Mouse (Mus musculus) erythroblast, embryonic 14.5 days (primary cell): Measurements from ENCODE around the gene Acot11. TPM values are rescaled to one million over a fixed set of nuclear protein-coding genes. Genes with fewer than 3 reads are reported as not detected.

Experiments used
- H3K27me3 ChIP-seq: 2 replicates; pipeline ENCODE4 v1.6.1; 2012; ENCODE audit warnings: inconsistent platforms; ENCODE audit not compliant: control insufficient read depth
- H3K36me3 ChIP-seq: 2 replicates; pipeline ENCODE4 v1.6.1; 2012; ENCODE audit warnings: mild to moderate bottlenecking, inconsistent platforms; ENCODE audit not compliant: control insufficient read depth
- H3K4me1 ChIP-seq: 2 replicates; pipeline ENCODE4 v1.6.1; 2012; ENCODE audit warnings: inconsistent platforms; ENCODE audit not compliant: control insufficient read depth
- H3K4me3 ChIP-seq: replicated peaks from 2 replicates; pipeline ENCODE3; 2012; ENCODE audit warnings: moderate library complexity, mild to moderate bottlenecking, inconsistent platforms
- H3K9me3 ChIP-seq: 2 replicates; pipeline ENCODE4 v1.6.1; 2012; ENCODE audit warnings: low read length, inconsistent platforms, mixed read lengths; ENCODE audit not compliant: control insufficient read depth
- GATA1 ChIP-seq: IDR thresholded peaks from 2 replicates; pipeline ENCODE4 v1.6.1; 2012; ENCODE audit warnings: low read length, inconsistent platforms, mixed read lengths
- TAL1 ChIP-seq: IDR thresholded peaks from 3 replicates; pipeline ENCODE4 v1.6.1; 2012; ENCODE audit warnings: low read length, inconsistent platforms, mixed read lengths
- polyA plus RNA-seq: library from polyadenylated mRNA; stranded (reverse); fragments of >175 nt; gene quantifications from 2 replicates; pipeline ENCODE4 v1.2.3, GENCODE M21; 2012

Gene Acot11
- polyA plus RNA-seq, result 1.3 and 1.8 TPM in 2 replicates

GRCm38 (mm10) chr4:106804910-106805274, at the start of gene Acot11:
Acot11 (minus strand) TSS chr4:106804998.
- TF ChIP-seq GATA1, result no peak
- TF ChIP-seq TAL1, result no peak
- peaks cover 81% of the 10 kb centered on the region for H3K4me1 ChIP-seq
- H3K27me3 ChIP-seq, result no peaks in the 10 kb centered on the region
- peaks cover 63% of the 10 kb centered on the region for H3K36me3 ChIP-seq
- H3K4me3 ChIP-seq, result peak within 1 kb of the TSS; percentile 80
- peaks cover 7% of the 10 kb centered on the region for H3K9me3 ChIP-seq

DNA sequence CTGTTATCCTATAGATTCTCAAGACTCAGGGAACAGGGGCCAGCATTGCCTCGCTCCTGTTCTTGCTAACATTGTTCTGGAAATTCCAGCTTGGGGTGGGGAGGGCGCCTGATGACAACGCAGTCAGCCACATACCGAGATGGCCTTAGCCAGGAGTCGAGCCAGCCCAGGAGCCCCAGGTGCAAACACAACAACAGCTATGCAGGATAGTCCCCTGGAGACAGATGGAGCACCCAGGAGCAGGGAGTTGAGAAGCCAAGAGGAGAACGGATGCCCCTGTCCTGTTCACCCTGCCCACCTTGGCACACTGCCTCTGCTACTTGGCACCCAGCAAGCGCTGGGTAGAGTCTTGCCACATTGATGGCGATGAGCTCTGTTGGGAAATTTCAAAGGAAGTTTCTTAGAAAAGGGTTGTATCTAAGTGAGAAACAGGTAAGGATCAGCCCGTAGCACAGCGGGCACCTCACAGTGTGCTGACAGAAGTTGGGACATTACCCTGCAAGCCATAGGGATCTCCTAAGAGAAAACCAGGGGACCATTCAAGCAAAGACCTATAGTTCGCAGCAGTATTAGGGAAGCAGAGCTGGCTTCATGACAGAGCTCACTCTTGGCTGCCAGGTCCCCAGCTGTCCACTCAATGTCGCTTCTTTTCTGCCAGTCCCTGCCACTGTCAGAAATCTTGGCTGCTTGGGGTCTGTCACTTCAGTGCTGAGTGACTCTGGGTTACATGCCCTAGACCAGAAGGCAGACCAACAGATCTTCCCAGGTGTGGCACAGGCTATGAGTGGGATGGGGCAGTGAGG, 43.7 kb upstream of the Acot11 start:
- Histone ChIP-seq H3K4me1 (peaks cover 5% of the 10 kb centered on the region), H3K36me3 (no peaks in the 10 kb centered on the region), H3K27me3 (peaks cover 14% of the 10 kb centered on the region), H3K9me3 (no peaks in the 10 kb centered on the region), H3K4me3 (no peak overlapping the region)
- no peak for TF ChIP-seq TAL1
- TF ChIP-seq GATA1, result no peak

DNA sequence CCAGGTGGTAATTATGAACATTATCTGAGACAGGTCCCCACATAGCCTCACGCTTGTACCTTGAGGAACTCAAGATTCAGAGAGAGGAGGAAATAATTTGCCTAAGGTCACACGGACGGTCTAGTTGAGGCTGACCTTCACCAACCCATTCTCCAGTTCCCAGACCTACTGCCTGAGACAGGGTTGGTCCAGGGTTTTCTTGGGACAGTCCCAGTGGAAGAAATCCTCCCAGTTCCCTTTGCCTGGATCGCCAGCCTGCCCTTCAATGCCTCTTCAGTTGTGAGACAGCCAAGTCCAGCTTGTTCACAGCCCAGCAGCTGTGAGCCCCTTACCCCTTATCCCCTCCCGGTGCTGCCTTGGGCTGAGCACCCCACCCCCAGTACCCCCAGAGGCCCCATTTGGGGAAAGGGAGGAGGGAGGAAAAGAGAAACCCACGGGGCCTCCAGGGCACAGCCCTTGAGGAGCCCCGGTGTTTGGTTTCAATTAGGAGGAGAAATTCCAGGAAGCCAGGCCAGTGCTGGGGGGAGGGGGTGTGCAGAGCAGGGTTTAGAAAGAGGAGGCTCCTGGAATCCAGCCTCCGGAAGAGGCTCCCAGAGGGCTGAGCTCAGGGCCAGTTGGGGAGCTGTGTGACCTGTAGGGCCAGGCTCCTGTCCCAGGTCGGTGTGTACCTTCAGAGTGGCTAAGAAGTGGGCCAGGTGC, 42.9 kb upstream of the Acot11 start:
- H3K36me3 ChIP-seq, result no peaks in the 10 kb centered on the region
- H3K4me1 ChIP-seq, result peaks cover 5% of the 10 kb centered on the region
- peaks cover 14% of the 10 kb centered on the region for H3K27me3 ChIP-seq
- TF ChIP-seq GATA1, result no peak
- TF ChIP-seq TAL1, result no peak
- no peaks in the 10 kb centered on the region for H3K9me3 ChIP-seq
- no peak overlapping the region for H3K4me3 ChIP-seq

DNA sequence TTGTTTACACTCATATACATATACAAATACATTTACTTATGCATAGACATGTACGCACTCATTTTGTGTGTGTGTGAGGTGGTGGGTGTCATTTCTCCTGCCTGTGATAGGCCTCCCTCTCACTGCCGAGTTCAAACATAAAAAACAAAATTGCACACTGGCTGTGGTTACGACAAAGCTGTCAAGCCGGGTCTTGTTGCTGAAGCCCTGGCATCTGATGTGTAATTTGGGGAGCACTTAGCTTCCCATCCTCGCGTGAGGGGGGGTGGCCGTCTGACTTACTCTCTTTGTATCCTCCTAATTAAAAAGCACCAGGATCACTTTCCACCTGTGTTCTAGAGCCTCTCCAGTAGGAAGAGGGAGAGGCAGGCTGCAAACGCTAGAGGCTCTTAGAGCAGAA, 37.8 kb upstream of the Acot11 start:
- H3K27me3 ChIP-seq, result peaks cover 16% of the 10 kb centered on the region
- H3K4me1 ChIP-seq, result peaks cover 39% of the 10 kb centered on the region
- H3K4me3 ChIP-seq, result no peak overlapping the region
- H3K36me3 ChIP-seq, result no peaks in the 10 kb centered on the region
- no peak for TF ChIP-seq TAL1
- TF ChIP-seq GATA1, result no peak
- no peaks in the 10 kb centered on the region for H3K9me3 ChIP-seq

- TF ChIP-seq GATA1, result no peak
- no peak for TF ChIP-seq TAL1
- peaks cover 41% of the 10 kb centered on the region for H3K4me1 ChIP-seq
- no peaks in the 10 kb centered on the region for H3K36me3 ChIP-seq
- H3K4me3 ChIP-seq, result no peak overlapping the region
- H3K27me3 ChIP-seq, result peaks cover 17% of the 10 kb centered on the region
- H3K9me3 ChIP-seq, result no peaks in the 10 kb centered on the region
Measured at GRCm38 (mm10) chr4:106841856-106842255, 37.1 kb upstream of the Acot11 start.

GRCm38 (mm10) chr4:106841303-106841702, 36.5 kb upstream of the Acot11 start:
- Histone ChIP-seq H3K27me3 (peaks cover 21% of the 10 kb centered on the region), H3K4me1 (peaks cover 41% of the 10 kb centered on the region), H3K4me3 (no peak overlapping the region)

GRCm38 (mm10) chr4:106840651-106841145, 35.9 kb upstream of the Acot11 start:
- Histone ChIP-seq H3K4me1 (peaks cover 41% of the 10 kb centered on the region), H3K36me3 (no peaks in the 10 kb centered on the region), H3K27me3 (peaks cover 26% of the 10 kb centered on the region), H3K4me3 (peak overlapping the region; percentile 80), H3K9me3 (no peaks in the 10 kb centered on the region)
- TF ChIP-seq GATA1, result no peak
- TF ChIP-seq TAL1, result no peak

More at GRCm38 (mm10) chr4:106841303-106841702, 36.5 kb upstream of the Acot11 start:
- H3K9me3 ChIP-seq, result no peaks in the 10 kb centered on the region
- no peaks in the 10 kb centered on the region for H3K36me3 ChIP-seq
- TF ChIP-seq GATA1, result no peak
- TF ChIP-seq TAL1, result no peak

DNA sequence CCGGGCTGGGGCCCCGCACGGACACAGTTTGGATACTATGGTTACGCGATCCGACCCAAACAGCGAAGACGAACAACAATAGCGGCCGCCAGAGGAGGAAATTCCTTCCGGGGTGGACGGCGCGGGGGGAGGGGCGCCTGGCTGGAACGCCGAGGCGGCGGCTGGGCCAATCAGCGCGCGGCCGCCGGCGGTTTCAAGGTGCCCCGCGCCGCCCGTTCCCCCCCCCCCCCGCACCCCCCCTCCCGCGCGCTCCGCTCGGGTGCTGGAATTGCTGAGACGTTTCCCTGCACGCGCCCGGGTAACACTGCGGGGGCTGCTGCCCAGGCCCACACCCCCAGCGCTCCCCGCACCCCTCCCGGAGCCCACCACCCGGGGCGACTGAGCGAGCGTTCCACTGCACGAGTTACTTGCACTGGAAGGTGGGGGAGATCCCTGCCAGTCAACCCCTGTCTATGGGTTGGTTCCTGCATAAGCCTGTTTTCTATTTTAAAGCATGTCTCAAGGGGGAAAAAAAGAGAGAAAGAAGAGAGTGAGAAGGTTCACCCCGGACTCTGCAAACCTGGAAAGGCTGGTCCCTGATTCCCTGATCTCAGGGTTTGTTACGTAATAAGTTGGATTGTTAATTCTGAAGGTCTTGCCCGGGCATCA, 35.3 kb upstream of the Acot11 start:
- no peaks in the 10 kb centered on the region for H3K36me3 ChIP-seq
- H3K4me1 ChIP-seq, result peaks cover 41% of the 10 kb centered on the region
- peaks cover 26% of the 10 kb centered on the region for H3K27me3 ChIP-seq
- H3K4me3 ChIP-seq, result peak overlapping the region; percentile 80
- no peaks in the 10 kb centered on the region for H3K9me3 ChIP-seq
- no peak for TF ChIP-seq GATA1
- TF ChIP-seq TAL1, result no peak

GRCm38 (mm10) chr4:106839254-106839834, 34.5 kb upstream of the Acot11 start:
- H3K4me1 ChIP-seq, result peaks cover 41% of the 10 kb centered on the region

More at GRCm38 (mm10) chr4:106839254-106839834, 34.5 kb upstream of the Acot11 start:
- H3K27me3 ChIP-seq, result peaks cover 26% of the 10 kb centered on the region
- TF ChIP-seq TAL1, result no peak
- no peak for TF ChIP-seq GATA1
- H3K9me3 ChIP-seq, result no peaks in the 10 kb centered on the region
- H3K4me3 ChIP-seq, result peak overlapping the region; percentile 80
- H3K36me3 ChIP-seq, result no peaks in the 10 kb centered on the region
